9 mouse cellular contexts compared by ENCODE assay signal in genomic region chr13:51729887-51730361, GRCm38 (mm10).
A peak's percentile ranks its signal among the peaks of the same experiment; 100 is the strongest.
DNase-seq lines count a peak whose midpoint lies in the region; ATAC-seq and TF ChIP-seq lines count a peak whose summit lies in the region.
"Had no signal": no experiment of that assay in that cellular context is flagged by ENCODE, and none has a peak within 500 bp of the region (broad histone marks: within the 10 kb centered on the region; RNA-seq: fewer than 3 reads in every experiment).

No protein-coding gene starts in this region.

- H3K27ac ChIP-seq in kidney, postnatal 0 days = no peak overlapping the region
- H3K27ac ChIP-seq in forebrain, embryonic 14.5 days (ENCODE audit: low read depth, low read length) = no peak overlapping the region
- H3K27ac ChIP-seq in midbrain, postnatal 0 days (ENCODE audit: low read depth, low read length) = no peak overlapping the region; the same call in 1 of the 2 replicates

- DNase-seq in kidney, postnatal 0 days (ENCODE audit: low spot score) = peak; percentile 77
- DNase-seq in kidney, postnatal 14 days = no peak
- DNase-seq in R1 (ENCODE audit: low read depth, low spot score) = peak; percentile 82
- DNase-seq in forebrain, embryonic 14.5 days (ENCODE audit: low spot score) = peak; percentile 74
- peak; percentile 64 for DNase-seq in midbrain, postnatal 0 days (ENCODE audit: low spot score)
- DNase-seq in urinary bladder, postnatal 10 days (ENCODE audit: low spot score) = no peak
- no peak for DNase-seq in frontal cortex, postnatal 25 days (ENCODE audit: low spot score in 2 of 2)
- DNase-seq in urinary bladder, adult 2 months (ENCODE audit: low spot score) = no peak

- H3K9ac ChIP-seq in kidney, postnatal 0 days (ENCODE audit: low read depth, low read length) = no peak overlapping the region
- H3K9ac ChIP-seq in forebrain, embryonic 14.5 days (ENCODE audit: low read length) = no peak overlapping the region
- H3K9ac ChIP-seq in midbrain, postnatal 0 days (replicated peaks; ENCODE audit: low read length, poor library complexity, severe bottlenecking) = no peak overlapping the region

- no peaks in the 10 kb centered on the region for H3K36me3 ChIP-seq in kidney, postnatal 0 days (ENCODE audit: insufficient read depth, low read length)
- no peaks in the 10 kb centered on the region for H3K36me3 ChIP-seq in forebrain, embryonic 14.5 days (ENCODE audit: control insufficient read depth, insufficient read depth, low read length)
- no peaks in the 10 kb centered on the region for H3K36me3 ChIP-seq in midbrain, postnatal 0 days (ENCODE audit: insufficient read depth, low read length)

- peak; percentile 63 for TF ChIP-seq CTCF in kidney, postnatal 0 days (IDR thresholded peaks at IDR 0.05; ENCODE audit: low read depth)
- TF ChIP-seq CTCF in midbrain, postnatal 0 days (IDR thresholded peaks at IDR 0.05) = peak; percentile 58

- peak; percentile 54 for ATAC-seq in kidney, postnatal 0 days (replicated peaks; ENCODE audit: low FRiP score, low read depth)
- peak; percentile 45 for ATAC-seq in forebrain, embryonic 14.5 days
- ATAC-seq in midbrain, postnatal 0 days (ENCODE audit: low FRiP score) = no peak

- H3K4me3 ChIP-seq in kidney, postnatal 0 days (replicated peaks; ENCODE audit: low read depth, low read length) = no peak overlapping the region
- H3K4me3 ChIP-seq in forebrain, embryonic 14.5 days (ENCODE audit: low read depth, low read length) = no peak overlapping the region
- H3K4me3 ChIP-seq in midbrain, postnatal 0 days (ENCODE audit: low read depth, low read length) = no peak overlapping the region
- H3K4me3 ChIP-seq: erythroblast, embryonic 14.5 days had no signal

- H3K9me3 ChIP-seq in kidney, postnatal 0 days (replicated peaks; ENCODE audit: low read length) = no peaks in the 10 kb centered on the region
- no peaks in the 10 kb centered on the region for H3K9me3 ChIP-seq in forebrain, embryonic 14.5 days (replicated peaks; ENCODE audit: control insufficient read depth, low read length)
- no peaks in the 10 kb centered on the region for H3K9me3 ChIP-seq in midbrain, postnatal 0 days (ENCODE audit: low read length)

- whole genome bisulfite sequencing in kidney, postnatal 0 days = 9% methylated on average over 4 of the region's 4 CpGs
- WGBS in forebrain, embryonic 14.5 days = 11% methylated on average over 4 of the region's 4 CpGs
- 15% methylated on average over 4 of the region's 4 CpGs for WGBS in midbrain, postnatal 0 days

- H3K4me2 ChIP-seq in kidney, postnatal 0 days (ENCODE audit: low read length) = no peak overlapping the region
- no peak overlapping the region for H3K4me2 ChIP-seq in forebrain, embryonic 14.5 days (ENCODE audit: low read length)
- no peak overlapping the region for H3K4me2 ChIP-seq in midbrain, postnatal 0 days (ENCODE audit: low read depth, low read length, poor library complexity, severe bottlenecking)

- H3K27me3 ChIP-seq in kidney, postnatal 0 days (ENCODE audit: insufficient read depth, low read length) = no peaks in the 10 kb centered on the region
- H3K27me3 ChIP-seq in forebrain, embryonic 14.5 days (replicated peaks; ENCODE audit: control insufficient read depth, insufficient read depth, low read length) = no peaks in the 10 kb centered on the region
- no peaks in the 10 kb centered on the region for H3K27me3 ChIP-seq in midbrain, postnatal 0 days (ENCODE audit: insufficient read depth, low read length)

- H3K4me1 ChIP-seq in kidney, postnatal 0 days (replicated peaks; ENCODE audit: insufficient read depth, low read length) = 0 out of 2 replicates have a peak, but pooled peaks cover 3% of the 10 kb centered on the region
- H3K4me1 ChIP-seq in forebrain, embryonic 14.5 days (ENCODE audit: control insufficient read depth, insufficient read depth, low read length) = peaks cover 5% of the 10 kb centered on the region; the same call in 1 of the 2 replicates
- H3K4me1 ChIP-seq in midbrain, postnatal 0 days (ENCODE audit: insufficient read depth, low read length) = 0 out of 2 replicates have a peak, but pooled peaks cover 3% of the 10 kb centered on the region

Comparison
In these comparisons a context has a peak if more than half of its experiments do, and no peak if none do; other contexts are left out.
1. DNase-seq: peak in kidney, postnatal 0 days (single experiment), R1 (single experiment), forebrain, embryonic 14.5 days (single experiment) and midbrain, postnatal 0 days (single experiment); none in kidney, postnatal 14 days (single experiment), urinary bladder, postnatal 10 days (single experiment), frontal cortex, postnatal 25 days (0 of 2) and urinary bladder, adult 2 months (single experiment).